Mouse (Mus musculus) forebrain, embryonic 14.5 days (tissue): ENCODE measurements at regions not wholly inside any gene's neighbourhood (a gene's known extent, or its start where the extent isn't known, plus 50 kb on each side); places are given as distances from the start of the nearest gene placed in this dataset.
A peak's percentile ranks its signal among the peaks of the same experiment; 100 is the strongest.

Experiments used
- ATAC-seq: fragments of 200-750 bp; cut with Nextera tagmentation; 2 replicates; pipeline ENCODE4 v1.8.0; 2017; ENCODE audit warnings: mild to moderate bottlenecking, moderate library complexity
- DNase-seq: peaks from one replicate; pipeline ENCODE4 v3.0.0-alpha.2; 2015; ENCODE audit warnings: low spot score
- H3K27ac ChIP-seq: fragments of 300-500 bp; sonication (generic); 2 replicates; pipeline ENCODE4 v1.5.1; 2014; ENCODE audit warnings: low read depth, mild to moderate bottlenecking, control low read depth, low read length, moderate library complexity
- H3K27me3 ChIP-seq: fragments of 300-500 bp; sonication (generic); replicated peaks from 2 replicates; pipeline ENCODE4 v1.6.1; 2014; ENCODE audit warnings: low read length, control low read depth, mixed read lengths; ENCODE audit not compliant: control insufficient read depth, insufficient read depth
- H3K36me3 ChIP-seq: fragments of 300-500 bp; sonication (generic); 2 replicates; pipeline ENCODE4 v1.6.1; 2014; ENCODE audit warnings: low read length, control low read depth; ENCODE audit not compliant: control insufficient read depth, insufficient read depth
- H3K4me1 ChIP-seq: fragments of 300-500 bp; sonication (generic); 2 replicates; pipeline ENCODE4 v1.6.1; 2014; ENCODE audit warnings: antibody characterized with exemption, low read length, control low read depth; ENCODE audit not compliant: control insufficient read depth, insufficient read depth
- H3K4me2 ChIP-seq: fragments of 300-500 bp; sonication (generic); 2 replicates; pipeline ENCODE4 v1.6.1; 2014; ENCODE audit warnings: mild to moderate bottlenecking, control low read depth, low read length
- H3K4me3 ChIP-seq: fragments of 300-500 bp; sonication (generic); 2 replicates; pipeline ENCODE4 v1.5.1; 2014; ENCODE audit warnings: low read depth, low read length, control low read depth
- H3K9ac ChIP-seq: fragments of 300-500 bp; sonication (generic); 2 replicates; pipeline ENCODE4 v1.6.1; 2014; ENCODE audit warnings: mild to moderate bottlenecking, low read length, control low read depth, moderate library complexity
- H3K9me3 ChIP-seq: fragments of 300-500 bp; sonication (generic); replicated peaks from 2 replicates; pipeline ENCODE4 v1.6.1; 2016; ENCODE audit warnings: low read length, control low read depth, mixed read lengths; ENCODE audit not compliant: control insufficient read depth
- WGBS: fragments of 180-500 bp; shearing (Covaris S2); extraction: QIAGEN DNeasy Blood & Tissue Kit; methylation state at CpG from one replicate; pipeline ENCODE4 v1.1.7; 2014; 5-methylcytosine and 5-hydroxymethylcytosine counted together

GRCm38 (mm10) chr13:28629431-28630331 is 323.8 kb downstream of the Sox4 start:
- ATAC-seq, result peak; percentile 15; the same call in 1 of the 2 replicates
- DNase-seq, result peak; percentile 37
- no peaks in the 10 kb centered on the region for H3K9me3 ChIP-seq
- peak overlapping the region; percentile 61; the same call in 1 of the 2 replicates for H3K27ac ChIP-seq
- H3K4me2 ChIP-seq, result no peak overlapping the region
- no peaks in the 10 kb centered on the region for H3K27me3 ChIP-seq
- H3K36me3 ChIP-seq, result 0 out of 2 replicates have a peak, but pooled peaks cover 3% of the 10 kb centered on the region
- WGBS, result 37% methylated on average over 9 of the region's 9 CpGs
- no peak overlapping the region; the same call in 1 of the 2 replicates for H3K9ac ChIP-seq
- H3K4me3 ChIP-seq, result no peak overlapping the region
- peaks cover 16% of the 10 kb centered on the region for H3K4me1 ChIP-seq

GRCm38 (mm10) chr13:28628751-28629150 is 324.8 kb downstream of the Sox4 start:
- ATAC-seq (no peak), DNase-seq (no peak)
- H3K4me1 ChIP-seq, result peaks cover 16% of the 10 kb centered on the region
- H3K36me3 ChIP-seq, result 0 out of 2 replicates have a peak, but pooled peaks cover 3% of the 10 kb centered on the region
- H3K4me2 ChIP-seq, result no peak overlapping the region
- WGBS, result 43% methylated on average over 8 of the region's 8 CpGs
- H3K9ac ChIP-seq, result no peak overlapping the region
- no peak overlapping the region for H3K4me3 ChIP-seq
- H3K9me3 ChIP-seq, result no peaks in the 10 kb centered on the region
- H3K27ac ChIP-seq, result no peak overlapping the region
- H3K27me3 ChIP-seq, result no peaks in the 10 kb centered on the region

- Histone ChIP-seq H3K36me3 (no peaks in the 10 kb centered on the region), H3K4me3 (no peak overlapping the region), H3K27me3 (no peaks in the 10 kb centered on the region), H3K9me3 (no peaks in the 10 kb centered on the region), H3K4me2 (no peak overlapping the region), H3K27ac (no peak overlapping the region), H3K9ac (no peak overlapping the region), H3K4me1 (no peaks in the 10 kb centered on the region)
- no peak for ATAC-seq
- 56% methylated on average over 3 of the region's 3 CpGs for WGBS
- DNase-seq, result no peak
These were observed 334.6 kb downstream of the Sox4 start for GRCm38 (mm10) chr13:28618961-28619360.

- H3K27ac ChIP-seq, result no peak overlapping the region
- no peak overlapping the region for H3K9ac ChIP-seq
- H3K9me3 ChIP-seq, result no peaks in the 10 kb centered on the region
- no peaks in the 10 kb centered on the region for H3K27me3 ChIP-seq
- H3K4me3 ChIP-seq, result no peak overlapping the region
- WGBS, result 94% methylated on average over 4 of the region's 4 CpGs
- no peaks in the 10 kb centered on the region for H3K36me3 ChIP-seq
- ATAC-seq, result no peak
- no peaks in the 10 kb centered on the region for H3K4me1 ChIP-seq
- no peak for DNase-seq
- no peak overlapping the region for H3K4me2 ChIP-seq
These were observed 336.0 kb downstream of the Sox4 start for GRCm38 (mm10) chr13:28617503-28617902.

GRCm38 (mm10) chr13:28616645-28617381 is 336.7 kb downstream of the Sox4 start:
- H3K36me3 ChIP-seq, result no peaks in the 10 kb centered on the region
- WGBS, result 85% methylated on average over 9 of the region's 9 CpGs

GRCm38 (mm10) chr13:28607551-28608114 is 345.9 kb downstream of the Sox4 start:
- Histone ChIP-seq H3K9me3 (no peaks in the 10 kb centered on the region), H3K4me1 (peaks cover 7% of the 10 kb centered on the region; the same call in 1 of the 2 replicates), H3K4me2 (no peak overlapping the region), H3K36me3 (no peaks in the 10 kb centered on the region), H3K4me3 (no peak overlapping the region), H3K27ac (no peak overlapping the region; the same call in 1 of the 2 replicates), H3K27me3 (no peaks in the 10 kb centered on the region), H3K9ac (no peak overlapping the region)
- 63% methylated on average over 6 of the region's 6 CpGs for WGBS
- peak; percentile 38 for DNase-seq
- ATAC-seq, result 0 out of 2 replicates have a peak, but pooled peaks have one; percentile 52

More at GRCm38 (mm10) chr13:28616645-28617381, 336.7 kb downstream of the Sox4 start:
- Histone ChIP-seq H3K4me2 (no peak overlapping the region), H3K9me3 (no peaks in the 10 kb centered on the region), H3K4me3 (no peak overlapping the region), H3K27ac (no peak overlapping the region), H3K4me1 (no peaks in the 10 kb centered on the region), H3K9ac (no peak overlapping the region), H3K27me3 (no peaks in the 10 kb centered on the region)
- DNase-seq (no peak), ATAC-seq (no peak)

- Histone ChIP-seq H3K9me3 (no peaks in the 10 kb centered on the region), H3K36me3 (no peaks in the 10 kb centered on the region), H3K27ac (no peak overlapping the region), H3K27me3 (no peaks in the 10 kb centered on the region), H3K4me2 (no peak overlapping the region), H3K4me3 (no peak overlapping the region), H3K9ac (no peak overlapping the region), H3K4me1 (peaks cover 7% of the 10 kb centered on the region; the same call in 1 of the 2 replicates)
- DNase-seq, result no peak
- WGBS, result 89% methylated on average over 1 of the region's 1 CpGs
- ATAC-seq, result no peak
These were observed 346.9 kb downstream of the Sox4 start for GRCm38 (mm10) chr13:28606651-28607050.

GRCm38 (mm10) chr13:28605833-28606232 is 347.7 kb downstream of the Sox4 start:
- DNase-seq, result no peak
- Histone ChIP-seq H3K9ac (no peak overlapping the region), H3K9me3 (no peaks in the 10 kb centered on the region), H3K27ac (no peak overlapping the region), H3K4me1 (peaks cover 7% of the 10 kb centered on the region; the same call in 1 of the 2 replicates), H3K27me3 (no peaks in the 10 kb centered on the region), H3K4me3 (no peak overlapping the region), H3K36me3 (no peaks in the 10 kb centered on the region), H3K4me2 (no peak overlapping the region)
- 61% methylated on average over 1 of the region's 1 CpGs for WGBS
- no peak for ATAC-seq
